Mouse (Mus musculus) kidney, embryonic 16.5 days (tissue): ENCODE measurements around the gene Zscan4-ps3. TPM values are rescaled to one million over a fixed set of nuclear protein-coding genes. Genes with fewer than 3 reads are reported as not detected.
"Not testable (repeated sequence)": the region's sequence is repeated elsewhere in the genome, so short reads cannot be mapped to it uniquely, and the experiment has no call there.

Source experiments
- ATAC-seq: fragments of 200-750 bp; cut with Nextera tagmentation; 2 replicates; pipeline ENCODE4 v1.8.0; 2017; ENCODE audit warnings: moderate TSS enrichment; ENCODE audit not compliant: low FRiP score, low TSS enrichment
- H3K27ac ChIP-seq: fragments of 300-500 bp; sonication (generic); 2 replicates; pipeline ENCODE4 v1.5.1; 2014; ENCODE audit warnings: low read length
- H3K27me3 ChIP-seq: fragments of 300-500 bp; sonication (generic); 2 replicates; pipeline ENCODE4 v1.6.1; 2014; ENCODE audit warnings: low read length, control low read depth, mixed read lengths; ENCODE audit not compliant: insufficient read depth
- H3K36me3 ChIP-seq: fragments of 300-500 bp; sonication (generic); 2 replicates; pipeline ENCODE4 v1.6.1; 2014; ENCODE audit warnings: low read length, control low read depth, mixed read lengths; ENCODE audit not compliant: insufficient read depth
- H3K4me1 ChIP-seq: fragments of 300-500 bp; sonication (generic); 2 replicates; pipeline ENCODE4 v1.6.1; 2014; ENCODE audit warnings: low read length, control low read depth, mixed read lengths; ENCODE audit not compliant: insufficient read depth
- H3K4me2 ChIP-seq: fragments of 300-500 bp; sonication (generic); replicated peaks from 2 replicates; pipeline ENCODE4 v1.6.1; 2014; ENCODE audit warnings: low read depth, low read length
- H3K4me3 ChIP-seq: fragments of 300-500 bp; sonication (generic); 2 replicates; pipeline ENCODE4 v1.5.1; 2014; ENCODE audit warnings: mild to moderate bottlenecking, low read length
- H3K9ac ChIP-seq: fragments of 300-500 bp; sonication (generic); replicated peaks from 2 replicates; pipeline ENCODE4 v1.6.1; 2014; ENCODE audit warnings: low read length
- H3K9me3 ChIP-seq: fragments of 300-500 bp; sonication (generic); 2 replicates; pipeline ENCODE4 v1.6.1; 2016; ENCODE audit warnings: low read length, control low read depth
- WGBS: fragments of 180-500 bp; shearing (Covaris S2); extraction: QIAGEN DNeasy Blood & Tissue Kit; methylation state at CpG from one replicate; pipeline ENCODE4 v1.1.7; 2014; 5-methylcytosine and 5-hydroxymethylcytosine counted together
- polyA plus RNA-seq: library from polyadenylated mRNA; unstranded; fragments of >200 nt; fragmentation: Nextera tagmentation; extraction: Ambion mirVana; gene quantifications from 2 replicates; pipeline ENCODE4 v1.2.1, GENCODE M21; 2015

Zscan4-ps3 gene
- not detected in 2 replicates for polyA plus RNA-seq

DNA sequence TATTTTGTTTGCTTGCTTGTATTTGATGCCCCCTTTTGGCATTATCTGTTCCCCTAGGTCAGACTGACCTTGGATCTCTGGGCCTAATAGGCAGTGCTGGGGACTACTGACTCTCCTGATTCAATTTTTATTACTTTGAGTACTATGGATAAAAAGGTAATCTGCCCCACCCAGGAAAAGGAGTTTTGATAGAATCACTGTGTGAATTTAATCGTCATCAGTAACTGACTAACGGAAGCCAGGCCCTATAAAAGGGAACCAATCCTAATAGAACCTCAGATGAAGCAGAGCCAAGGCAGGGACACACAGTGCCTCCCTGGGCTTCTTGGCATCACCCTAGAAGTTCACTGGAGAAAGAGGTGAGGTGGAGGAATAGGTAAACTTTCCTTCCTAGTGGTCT is at the start of gene Zscan4-ps3:
Gene Zscan4-ps3 (plus strand): TSS at position 301 of the 400 bp plus-strand sequence.
- H3K4me1 ChIP-seq, H3K9me3 ChIP-seq, H3K4me3 ChIP-seq, H3K27ac ChIP-seq, H3K27me3 ChIP-seq, H3K9ac ChIP-seq, H3K4me2 ChIP-seq, H3K36me3 ChIP-seq, ATAC-seq: not testable (repeated sequence)
- 85% methylated on average over 2 of the region's 2 CpGs for WGBS

DNA sequence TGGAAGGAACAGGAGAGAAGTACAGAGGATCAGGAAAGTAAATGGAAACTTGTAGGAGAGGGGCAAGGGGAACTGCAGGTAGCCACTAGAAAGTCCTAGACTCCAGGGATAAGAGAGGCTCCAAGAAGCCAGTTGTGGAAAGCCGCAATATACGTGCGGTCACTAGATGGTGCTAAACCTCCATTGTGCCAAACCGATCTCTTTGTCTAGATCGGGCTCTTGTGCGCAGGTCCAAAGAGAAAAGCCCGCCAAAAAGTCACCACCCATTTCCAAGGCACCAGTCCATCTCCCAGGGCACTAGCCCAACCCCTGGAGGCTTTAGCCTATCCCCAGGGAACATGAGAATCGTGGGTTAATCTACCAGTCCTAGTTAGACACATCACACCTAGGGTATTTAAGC is 8.0 kb downstream of the Zscan4-ps3 start:
- not testable (repeated sequence) for ATAC-seq, H3K4me2 ChIP-seq, H3K36me3 ChIP-seq, H3K9ac ChIP-seq, H3K9me3 ChIP-seq, H3K4me3 ChIP-seq, H3K27me3 ChIP-seq, H3K27ac ChIP-seq, H3K4me1 ChIP-seq
- 12% methylated on average over 8 of the region's 8 CpGs for WGBS

Other genes with a start within 250 kb of the Zscan4-ps3 start
- not detected in 2 replicates for gene Zscan4f, start 211.4 kb upstream of the Zscan4-ps3 start, polyA plus RNA-seq
- gene Zscan4-ps2, start 95.0 kb upstream of the Zscan4-ps3 start, polyA plus RNA-seq = not detected in 2 replicates
- not detected in 2 replicates for gene Vmn1r72, start 70.8 kb downstream of the Zscan4-ps3 start, polyA plus RNA-seq
- gene Vmn1r73, start 121.0 kb downstream of the Zscan4-ps3 start, polyA plus RNA-seq = not detected in 2 replicates
- gene Vmn1r74, start 224.7 kb downstream of the Zscan4-ps3 start, polyA plus RNA-seq = not detected in 2 replicates